Mouse (Mus musculus) erythroblast, adult 5-6 weeks (primary cell): ENCODE data around the gene Sesn3. TPM values are rescaled to one million over a fixed set of nuclear protein-coding genes. Genes with fewer than 3 reads are reported as not detected.
"Not testable (repeated sequence)": the region's sequence is repeated elsewhere in the genome, so short reads cannot be mapped to it uniquely, and the experiment has no call there.

Experiments
- ATAC-seq: replicated peaks from 2 replicates; pipeline ENCODE4 v1.8.0; 2016; ENCODE audit warnings: moderate number of reproducible peaks, mild to moderate bottlenecking, moderate TSS enrichment, inconsistent platforms; ENCODE audit not compliant: poor library complexity, low FRiP score, severe bottlenecking
- total RNA-seq, 2 experiments: library from RNA; stranded (forward) in 1 of 2; stranded (reverse) in 1 of 2; fragments of 150-400 nt in 1 of 2; fragments of 200-764, 138-1000 nt in 1 of 2; gene quantifications; 2 replicates each; pipeline versions ENCODE4 v1.2.3 to v1.2.4; 2015 to 2017; ENCODE audit warnings: low replicate concordance in 2 of 2

Sesn3 gene
- total RNA-seq, 2 experiments from 2014 or later, result 0.68 to 3.1 TPM

GRCm38 (mm10) chr9:14345866-14346265, 71.0 kb downstream of the Sesn3 start:
- not testable (repeated sequence) for ATAC-seq

- ATAC-seq, result peak; percentile 82
These were observed 73.5 kb downstream of the Sesn3 start for GRCm38 (mm10) chr9:14348416-14348815.

DNA sequence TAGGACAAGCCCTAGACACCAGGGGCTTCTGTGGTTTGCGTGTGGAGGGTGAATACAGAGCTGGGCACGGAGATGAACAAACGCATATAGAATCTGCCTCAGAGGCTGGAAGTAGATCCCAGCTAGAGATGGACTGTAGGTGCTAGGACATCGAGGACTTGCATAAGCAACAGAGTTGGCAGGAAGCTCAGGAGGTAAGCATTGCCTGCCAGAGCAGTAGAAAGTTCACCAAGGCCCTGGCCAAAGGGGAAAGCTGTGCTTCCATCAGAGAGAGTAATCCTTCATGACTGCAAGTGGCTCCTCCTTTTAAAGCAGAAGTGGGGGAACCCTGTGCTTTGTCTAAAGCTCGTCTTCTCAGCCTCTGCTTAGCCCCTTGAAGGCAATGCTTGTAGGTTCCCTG, 74.5 kb downstream of the Sesn3 start:
- no peak for ATAC-seq

DNA sequence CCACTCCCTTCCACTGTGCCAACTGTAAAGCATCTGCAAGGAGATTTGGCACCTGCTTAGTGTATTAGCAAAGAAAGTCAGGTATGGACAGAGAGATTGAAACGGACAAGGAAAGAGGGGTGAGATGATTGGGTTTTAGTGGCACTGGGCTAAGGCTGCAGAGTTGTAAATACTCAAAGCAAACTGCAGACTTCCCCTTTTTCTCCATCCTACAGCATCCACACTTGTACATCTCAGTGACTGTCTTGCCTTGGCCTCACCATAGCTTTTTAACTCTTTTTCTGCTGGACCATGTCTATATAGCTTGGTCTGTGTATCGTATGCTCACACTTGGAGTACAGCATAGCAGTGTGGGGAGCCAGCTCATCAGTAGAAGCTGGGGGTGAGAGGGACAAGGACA, 75.9 kb downstream of the Sesn3 start:
- ATAC-seq, result no peak

GRCm38 (mm10) chr9:14352337-14352736, 77.5 kb downstream of the Sesn3 start:
- ATAC-seq, result no peak

DNA sequence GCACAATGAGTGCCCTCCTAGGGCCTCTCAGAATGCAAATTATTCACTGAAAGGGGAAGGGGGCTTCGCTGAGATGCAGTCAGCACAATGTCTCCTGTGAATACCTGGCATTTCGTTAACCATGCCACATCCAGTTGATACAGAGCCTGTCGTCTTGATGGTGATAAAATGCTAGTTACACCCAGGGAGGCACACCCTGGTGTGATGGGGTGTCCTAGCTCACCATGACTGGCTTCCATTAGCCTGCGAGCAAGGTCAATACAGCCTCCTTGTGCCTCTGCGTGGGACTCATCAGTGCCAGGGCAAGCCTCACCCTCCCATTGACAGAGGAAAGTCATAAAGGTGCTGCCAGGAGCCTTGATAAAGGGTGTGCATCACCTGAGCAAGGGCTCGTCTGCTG, 80.0 kb downstream of the Sesn3 start:
- ATAC-seq, result peak; percentile 74

GRCm38 (mm10) chr9:14357033-14357432, 82.2 kb downstream of the Sesn3 start:
- ATAC-seq, result no peak

DNA sequence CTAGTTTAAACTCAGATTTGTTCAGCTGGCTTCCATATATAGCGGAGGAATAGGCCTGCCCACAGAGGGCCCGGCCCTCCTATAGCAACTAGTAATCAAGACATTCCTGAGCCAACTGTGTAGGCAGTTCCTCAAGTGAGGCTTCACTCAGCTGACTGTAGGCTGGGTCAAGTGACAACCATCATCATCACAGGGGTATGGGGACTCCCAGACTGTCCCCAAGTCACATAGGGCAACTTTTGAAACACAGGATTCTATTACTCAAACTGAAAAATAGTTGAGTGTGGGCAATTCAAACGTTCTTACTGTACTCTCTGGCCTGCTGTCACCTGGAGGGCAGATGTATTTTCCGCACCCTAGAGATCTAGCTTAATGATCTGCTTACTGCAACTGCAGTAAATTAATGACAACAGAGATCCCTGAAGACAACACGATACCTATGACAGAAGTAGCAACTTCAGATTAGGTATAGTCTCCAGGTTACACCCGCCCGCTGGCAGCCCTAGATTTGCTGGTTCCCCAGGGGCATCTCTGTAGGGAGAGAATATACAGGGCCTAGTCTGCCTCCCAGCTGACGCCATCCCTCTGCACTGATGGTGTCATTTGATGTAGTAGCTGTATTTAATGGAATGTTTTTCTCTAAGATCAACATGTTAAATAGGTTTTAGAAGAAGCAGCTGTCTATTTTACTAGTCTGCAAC, 87.4 kb downstream of the Sesn3 start:
- no peak for ATAC-seq

- ATAC-seq, result peak; percentile 89
These were observed 88.7 kb downstream of the Sesn3 start for GRCm38 (mm10) chr9:14363540-14363939.

DNA sequence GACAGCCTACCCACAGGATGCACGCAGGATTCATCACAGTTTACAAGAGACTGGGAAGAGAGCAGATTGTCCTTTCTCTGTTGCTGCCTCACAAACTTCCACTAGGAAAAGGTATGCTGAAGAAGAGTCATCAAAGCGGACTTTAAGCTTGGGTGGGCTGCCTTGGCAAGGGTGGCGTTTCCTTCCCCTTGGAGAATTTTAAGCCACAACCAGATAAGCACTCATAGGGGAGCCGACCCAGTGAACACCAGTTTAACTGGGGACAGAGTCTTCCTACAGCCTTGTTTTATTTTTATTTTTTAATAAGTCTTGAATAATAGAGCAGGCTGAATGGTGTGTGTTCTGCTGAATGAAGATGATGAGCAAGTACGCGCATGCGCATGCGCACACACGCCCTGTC, 89.9 kb downstream of the Sesn3 start:
- ATAC-seq, result no peak

DNA sequence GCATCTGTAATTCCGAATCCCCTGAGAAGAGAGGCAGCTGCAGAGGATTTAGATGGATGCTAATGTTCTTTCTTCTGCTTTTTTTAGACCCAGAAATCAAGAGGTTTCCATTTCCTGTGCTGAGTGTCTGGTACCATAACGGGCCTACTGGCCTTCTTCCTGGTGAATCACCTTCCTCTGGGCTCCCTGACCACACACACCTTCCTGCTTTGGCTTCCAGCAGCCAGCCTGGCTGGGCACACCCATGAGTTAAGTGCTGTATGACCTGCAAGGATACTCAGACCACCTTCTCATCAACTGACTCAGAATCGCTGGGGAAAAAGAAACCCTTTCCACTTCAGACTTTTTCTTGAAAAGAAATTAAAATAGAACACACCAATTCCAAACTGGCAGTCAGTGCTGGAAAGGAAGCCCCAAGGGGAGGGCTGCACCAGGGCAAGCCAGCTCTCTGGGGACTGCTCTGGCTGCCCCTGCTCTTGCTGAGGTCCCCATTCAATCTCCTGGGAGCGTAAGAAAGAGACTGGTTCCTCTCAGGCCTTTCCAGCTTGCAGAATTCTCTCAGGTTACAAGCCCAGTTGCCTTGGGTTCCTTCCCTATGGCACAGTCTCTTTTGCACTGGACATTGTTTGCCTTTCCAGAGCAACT, 90.7 kb downstream of the Sesn3 start:
- ATAC-seq, result no peak

GRCm38 (mm10) chr9:14367850-14368249, 93.0 kb downstream of the Sesn3 start:
- no peak for ATAC-seq

DNA sequence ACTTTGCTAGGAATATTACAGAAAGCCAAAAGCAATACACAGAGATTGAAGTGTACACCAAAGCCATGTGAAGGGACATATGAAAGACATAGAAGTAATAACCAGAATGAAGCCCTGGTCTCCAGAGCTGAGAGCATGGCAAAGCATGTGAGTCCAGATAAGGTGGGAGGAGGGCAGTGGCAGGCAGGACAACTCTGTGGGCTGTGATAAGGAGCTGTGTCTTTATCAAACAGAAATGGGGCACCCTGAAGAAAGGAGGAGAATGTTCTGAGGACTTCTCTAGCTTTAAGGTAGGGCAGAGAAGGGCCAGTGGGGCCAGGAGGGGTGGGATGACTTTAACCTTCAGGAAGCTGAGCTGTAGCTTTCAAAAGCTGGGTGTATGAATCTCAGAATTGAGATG, 94.4 kb downstream of the Sesn3 start:
- ATAC-seq, result peak; percentile 96

- ATAC-seq, result no peak
These were observed 97.6 kb downstream of the Sesn3 start for GRCm38 (mm10) chr9:14372440-14372839.

DNA sequence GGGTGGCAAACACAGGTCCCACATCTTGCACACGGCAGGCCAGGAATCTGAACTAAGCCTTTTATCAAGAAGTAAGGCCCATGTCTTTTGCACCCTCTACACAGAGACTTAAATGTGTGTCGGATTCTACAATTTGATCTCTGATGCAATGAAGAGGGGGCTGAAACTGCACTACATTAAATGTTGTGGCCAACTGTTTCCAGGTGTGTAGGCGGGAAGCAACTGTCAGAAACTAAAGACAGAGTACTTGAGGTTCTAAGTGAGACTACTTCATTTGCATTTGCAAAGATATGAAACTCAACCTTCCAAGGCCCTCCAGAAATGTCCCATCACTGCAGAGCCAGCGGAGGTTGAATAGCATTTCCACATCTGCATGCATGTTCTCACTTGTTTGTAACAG, 101.3 kb downstream of the Sesn3 start:
- ATAC-seq, result no peak

- ATAC-seq, result no peak
These were observed 103.3 kb downstream of the Sesn3 start for GRCm38 (mm10) chr9:14378151-14378550.

- peak; percentile 41; the same call in 1 of the 2 replicates for ATAC-seq
These were observed 105.0 kb downstream of the Sesn3 start for GRCm38 (mm10) chr9:14379769-14380385.

DNA sequence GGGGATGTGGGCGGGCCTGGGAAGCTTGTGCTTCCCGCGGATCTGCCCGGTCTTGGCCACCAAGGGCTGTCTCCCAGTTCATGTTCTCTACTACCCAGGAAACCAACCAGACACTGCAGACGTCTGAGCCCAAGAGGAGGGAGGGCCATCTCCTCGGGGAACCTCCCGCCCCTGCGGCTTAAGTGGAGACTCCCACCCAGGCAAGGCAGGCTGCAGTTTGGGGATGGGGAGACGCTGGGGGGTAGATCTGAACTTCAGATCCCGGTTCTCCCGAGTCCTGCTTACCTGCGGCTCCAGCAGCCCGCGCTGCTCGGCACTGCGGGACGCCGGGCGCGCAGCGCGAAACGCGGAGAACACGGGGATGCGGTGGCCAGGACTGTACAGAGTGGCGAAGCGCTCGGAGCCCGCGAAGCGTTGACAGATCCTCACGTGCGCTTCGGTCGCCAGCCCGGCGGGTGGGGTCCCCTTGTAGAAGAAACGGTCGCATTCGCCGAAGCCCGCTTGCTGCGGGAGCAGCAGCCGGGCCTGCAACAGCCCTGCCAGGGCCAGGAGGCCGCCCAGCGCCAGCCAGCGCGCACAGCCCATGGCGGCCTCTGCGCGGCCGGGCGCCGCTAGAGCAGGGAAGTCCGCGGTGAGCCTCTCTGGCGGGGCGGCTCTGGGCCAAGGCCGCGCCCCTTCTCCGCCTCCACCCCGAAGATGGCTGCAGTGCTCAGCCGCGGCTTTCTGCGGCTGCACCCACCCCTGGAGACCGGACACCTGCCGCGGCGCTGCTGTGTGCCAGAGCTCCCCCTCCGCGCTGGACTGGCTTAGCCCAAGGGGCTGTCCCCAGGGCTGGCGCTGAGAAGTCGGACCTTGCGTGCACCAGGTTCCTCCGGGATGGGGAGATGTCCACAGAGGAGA, 105.8 kb downstream of the Sesn3 start:
- ATAC-seq, result peak; percentile 91

DNA sequence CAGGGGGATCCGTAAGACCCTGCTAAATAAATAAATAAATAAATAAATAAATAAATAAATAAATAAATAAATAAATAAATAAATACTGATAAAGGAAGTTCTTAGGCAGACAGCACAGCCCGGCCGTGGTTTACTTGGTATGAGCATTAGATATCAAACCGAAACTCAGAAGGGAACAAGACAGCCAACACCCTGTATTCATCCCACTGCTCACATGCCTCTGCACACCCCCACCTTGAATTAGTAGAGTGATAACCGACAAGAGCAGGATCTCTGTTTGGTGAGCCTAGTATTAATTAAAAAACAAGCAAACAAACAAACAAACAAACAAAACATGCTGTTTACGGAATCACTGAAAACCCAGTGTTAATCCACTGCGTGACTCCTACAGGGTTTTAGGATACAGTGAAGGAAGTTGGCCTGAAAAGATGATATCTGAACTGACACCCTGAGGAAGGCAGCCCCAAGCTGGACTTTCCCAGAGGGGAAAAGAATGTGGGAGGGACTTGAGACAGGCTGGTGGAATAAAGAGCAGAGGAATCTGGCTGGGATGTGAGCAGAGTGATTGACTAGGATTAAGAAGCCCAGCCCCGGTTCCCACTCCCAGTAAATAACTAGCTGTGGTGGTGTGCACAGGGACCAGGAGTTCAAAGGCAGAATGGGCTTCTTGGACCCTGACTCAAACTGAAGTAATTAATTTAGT, 106.6 kb downstream of the Sesn3 start, which contains the start of gene Endod1:
TSS of gene Endod1 (minus strand) at position 155 of the 703 bp plus-strand sequence.
- peak; percentile 45 for ATAC-seq
